Mouse (Mus musculus): ENCODE measurements at regions not wholly inside any gene's neighbourhood (a gene's known extent, or its start where the extent isn't known, plus 50 kb on each side); places are given as distances from the start of the nearest gene placed in this dataset.

DNA sequence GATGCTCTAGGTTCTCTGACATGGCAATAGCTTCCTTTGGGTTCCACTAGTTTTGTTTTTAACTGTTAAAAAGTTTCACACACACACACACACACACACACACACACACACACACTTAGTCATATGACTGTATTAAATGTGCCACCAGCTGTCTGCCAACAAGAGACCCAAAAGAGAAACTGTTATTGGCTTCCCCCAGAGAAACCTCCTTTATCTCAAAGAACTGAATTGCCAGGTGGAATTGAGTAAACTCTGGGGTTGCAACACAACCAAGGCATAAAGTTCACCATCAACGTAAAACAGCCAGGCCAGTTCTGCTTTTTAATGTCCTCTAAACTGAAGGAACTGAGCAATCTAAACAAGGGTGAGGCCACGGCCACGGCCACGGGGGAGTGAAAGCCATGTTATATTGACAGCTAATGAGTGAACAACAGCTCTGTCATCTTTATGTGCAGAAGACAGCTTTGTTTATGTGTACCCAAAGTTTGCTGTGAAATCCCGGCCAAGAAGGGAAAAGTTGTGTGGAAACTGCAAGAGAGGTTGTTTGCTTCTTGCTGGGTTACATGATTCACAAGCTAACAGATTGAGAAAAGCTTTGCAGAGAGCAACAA lies 69.3 kb downstream of the Btg1 start:
- Histone ChIP-seq H3K9me3 (no peaks in the 10 kb centered on the region), H3K36me3 (no peaks in the 10 kb centered on the region), H3K27me3 (replicated peaks) (no peaks in the 10 kb centered on the region), H3K4me2 (replicated peaks) (no peak overlapping the region), H3K4me1 (0 out of 2 replicates have a peak, but pooled peaks cover 5% of the 10 kb centered on the region), H3K4me3 (no peak overlapping the region), H3K9ac (no peak overlapping the region), H3K27ac (no peak overlapping the region)
- no peak for ATAC-seq (ENCODE audit: low FRiP score, low read depth)
- WGBS, result 60% methylated on average over 5 of the region's 5 CpGs

DNA sequence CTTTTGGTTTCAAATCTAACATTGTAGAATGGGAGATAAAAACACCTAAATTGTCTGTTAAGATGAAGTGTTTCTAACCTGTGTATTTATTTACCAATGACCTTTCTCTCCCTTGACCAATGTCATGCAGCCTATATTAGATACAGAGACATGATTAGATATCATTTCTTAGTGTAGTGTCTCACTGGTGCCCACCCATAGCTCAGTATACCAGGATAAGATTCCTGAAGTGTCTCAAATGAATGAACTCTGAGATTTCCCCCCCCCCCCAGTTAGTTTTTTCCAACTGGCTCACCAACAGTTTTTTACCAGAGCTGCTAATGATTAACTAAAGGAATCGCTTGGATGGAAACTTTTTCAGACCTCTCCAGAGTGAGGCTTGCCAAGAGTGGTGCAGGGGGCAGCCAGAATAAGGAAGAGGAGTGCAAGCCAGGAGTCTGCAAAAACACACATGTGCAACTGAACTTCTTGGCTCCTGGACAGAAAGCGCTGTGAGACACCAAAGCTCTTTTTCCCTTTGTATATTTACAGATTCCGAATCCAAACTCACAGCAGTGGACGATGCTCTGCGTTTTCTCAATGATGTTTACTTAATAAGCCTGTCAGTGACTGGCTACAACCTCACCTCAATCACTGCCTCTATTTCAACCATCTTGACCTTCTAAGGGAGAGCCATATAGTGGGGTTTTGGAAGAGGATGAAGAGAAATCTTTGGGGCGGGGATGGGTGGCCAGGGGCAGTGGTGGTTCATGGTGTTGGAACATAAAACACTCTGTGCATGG lies 70.0 kb downstream of the Btg1 start:
- 0 out of 2 replicates have a peak, but pooled peaks cover 6% of the 10 kb centered on the region for H3K4me1 ChIP-seq
- H3K9me3 ChIP-seq, result no peaks in the 10 kb centered on the region
- H3K9ac ChIP-seq, result no peak overlapping the region
- no peak for ATAC-seq (ENCODE audit: low FRiP score, low read depth)
- WGBS, result 66% methylated on average over 6 of the region's 6 CpGs
- no peak overlapping the region for H3K4me2 ChIP-seq (replicated peaks)
- no peaks in the 10 kb centered on the region for H3K27me3 ChIP-seq (replicated peaks)
- no peaks in the 10 kb centered on the region for H3K36me3 ChIP-seq
- no peak overlapping the region for H3K4me3 ChIP-seq
- no peak overlapping the region for H3K27ac ChIP-seq

DNA sequence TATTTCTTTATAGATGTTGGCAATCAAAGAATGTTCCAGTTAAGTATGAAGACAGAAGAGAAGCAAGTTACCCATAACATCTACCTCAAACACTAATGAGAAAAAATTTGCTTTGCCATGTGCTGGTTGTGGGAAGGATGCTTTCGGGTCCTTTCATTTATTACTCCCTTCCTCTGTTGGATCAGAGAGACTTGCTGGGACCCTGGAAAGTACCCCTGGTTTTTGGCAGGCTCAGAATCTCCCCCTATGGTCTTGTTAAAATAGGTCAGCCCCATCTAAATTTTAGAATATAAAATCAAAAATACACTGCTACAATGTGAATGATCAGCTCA lies 70.6 kb downstream of the Btg1 start:
- H3K9ac ChIP-seq, result no peak overlapping the region
- ATAC-seq (ENCODE audit: low FRiP score, low read depth), result no peak
- 93% methylated on average over 1 of the region's 1 CpGs for WGBS
- no peak overlapping the region for H3K4me3 ChIP-seq
- no peak overlapping the region for H3K4me2 ChIP-seq (replicated peaks)
- no peaks in the 10 kb centered on the region for H3K27me3 ChIP-seq (replicated peaks)
- 0 out of 2 replicates have a peak, but pooled peaks cover 6% of the 10 kb centered on the region for H3K4me1 ChIP-seq
- no peak overlapping the region for H3K27ac ChIP-seq
- H3K9me3 ChIP-seq, result no peaks in the 10 kb centered on the region
- no peaks in the 10 kb centered on the region for H3K36me3 ChIP-seq

DNA sequence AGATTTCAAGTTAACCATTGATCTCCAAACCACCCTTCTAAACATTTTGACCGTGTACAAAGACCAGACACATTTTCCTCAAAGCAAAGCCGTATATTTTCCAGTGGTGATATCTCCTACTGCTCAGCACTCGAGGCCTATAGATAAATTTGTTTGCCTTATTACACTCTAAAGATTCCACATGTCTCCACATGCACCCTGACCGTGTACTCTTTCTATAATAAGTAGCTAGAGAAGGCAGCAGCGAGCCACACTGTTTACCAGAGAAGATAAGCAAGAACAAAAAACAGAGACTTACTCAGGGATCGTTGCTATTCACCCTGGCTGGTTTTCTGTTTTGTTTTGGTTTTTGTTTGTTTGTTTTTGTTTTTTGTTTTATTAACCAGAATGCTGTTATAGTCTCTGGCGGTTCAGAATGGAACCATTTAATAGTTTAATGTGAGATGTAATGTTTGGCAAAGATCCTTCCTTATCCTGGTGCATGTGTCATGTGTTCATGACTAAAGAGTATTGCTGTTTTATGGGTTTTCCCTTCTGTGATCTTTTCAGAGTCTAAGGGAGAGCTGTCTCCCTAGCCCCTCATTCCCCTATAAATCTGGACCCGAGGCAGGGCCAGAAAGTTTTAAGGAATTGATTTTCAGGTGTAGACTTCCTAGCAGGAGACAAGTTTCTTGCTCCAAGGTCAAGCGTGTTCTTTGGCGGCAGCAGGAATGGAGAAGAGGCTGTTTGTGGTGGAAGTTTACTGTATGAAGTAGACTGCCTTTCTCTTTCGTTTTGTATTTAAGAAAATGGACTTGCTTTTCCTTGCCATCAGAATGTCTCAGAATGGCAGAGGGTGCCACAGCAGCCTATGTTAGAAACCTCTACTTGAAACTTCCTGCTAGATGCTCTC lies 73.4 kb downstream of the Btg1 start:
- no peak for ATAC-seq (ENCODE audit: low FRiP score, low read depth)
- Histone ChIP-seq H3K4me1 (0 out of 2 replicates have a peak, but pooled peaks cover 6% of the 10 kb centered on the region), H3K9ac (no peak overlapping the region), H3K4me2 (replicated peaks) (no peak overlapping the region), H3K36me3 (no peaks in the 10 kb centered on the region), H3K27ac (no peak overlapping the region), H3K4me3 (no peak overlapping the region), H3K9me3 (no peaks in the 10 kb centered on the region), H3K27me3 (replicated peaks) (no peaks in the 10 kb centered on the region)
- WGBS, result 65% methylated on average over 11 of the region's 11 CpGs

DNA sequence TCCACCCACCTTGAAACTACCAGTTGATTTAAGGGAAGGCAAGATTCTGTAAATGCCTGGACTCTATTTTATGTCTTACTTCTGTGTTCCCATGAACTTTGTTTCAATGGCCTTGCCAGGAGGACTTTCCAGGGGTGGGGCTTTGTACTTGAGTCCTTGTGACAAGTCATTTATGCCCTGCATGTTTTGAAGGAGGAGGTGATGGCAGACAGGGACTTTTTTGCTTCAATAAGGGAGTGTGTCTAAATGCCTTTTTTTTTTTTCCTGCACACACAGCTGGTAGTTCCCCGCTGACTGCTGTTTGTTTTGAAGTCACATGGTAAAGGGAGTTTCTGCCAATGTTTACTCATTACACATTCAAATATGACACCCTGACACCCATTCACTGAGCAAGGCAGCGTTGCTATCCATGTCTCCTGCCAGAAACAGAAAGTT lies 74.1 kb downstream of the Btg1 start:
- no peak overlapping the region for H3K4me2 ChIP-seq (replicated peaks)
- 29% methylated on average over 2 of the region's 2 CpGs for whole genome bisulfite sequencing
- no peaks in the 10 kb centered on the region for H3K36me3 ChIP-seq
- no peaks in the 10 kb centered on the region for H3K27me3 ChIP-seq (replicated peaks)
- no peak for ATAC-seq (ENCODE audit: low FRiP score, low read depth)
- H3K9me3 ChIP-seq, result no peaks in the 10 kb centered on the region
- no peak overlapping the region for H3K4me3 ChIP-seq
- no peak overlapping the region for H3K27ac ChIP-seq
- no peak overlapping the region for H3K9ac ChIP-seq
- 0 out of 2 replicates have a peak, but pooled peaks cover 6% of the 10 kb centered on the region for H3K4me1 ChIP-seq

DNA sequence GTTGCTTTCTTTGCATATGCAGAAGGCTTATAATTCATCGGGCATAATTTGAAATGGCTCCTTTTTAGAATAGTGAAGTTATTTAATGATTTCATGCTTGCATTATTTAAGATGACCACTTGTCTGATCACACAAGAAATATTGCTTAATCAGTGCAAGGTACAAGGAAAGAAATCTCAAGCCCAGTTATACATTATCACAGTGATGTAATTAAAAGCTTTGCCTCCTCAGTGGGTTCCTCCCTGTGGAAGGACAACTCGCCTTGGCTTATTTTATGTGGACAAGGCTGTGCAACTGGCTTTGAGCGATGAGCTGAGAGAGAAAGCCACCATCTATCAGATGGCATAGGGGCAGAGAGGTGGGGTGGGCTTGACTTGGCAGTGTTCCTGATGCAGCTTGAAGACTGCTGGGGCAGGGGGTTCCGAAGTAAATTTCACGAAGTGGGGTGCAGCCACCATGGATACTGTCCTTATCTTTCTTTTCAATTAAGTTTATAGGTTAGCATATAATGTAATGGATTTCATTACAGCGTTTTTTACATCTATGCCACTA lies 74.6 kb downstream of the Btg1 start:
- H3K4me2 ChIP-seq (replicated peaks), result no peak overlapping the region
- H3K27me3 ChIP-seq (replicated peaks), result no peaks in the 10 kb centered on the region
- WGBS, result 78% methylated on average over 6 of the region's 6 CpGs
- H3K9ac ChIP-seq, result no peak overlapping the region
- H3K4me3 ChIP-seq, result no peak overlapping the region
- no peaks in the 10 kb centered on the region for H3K9me3 ChIP-seq
- no peak overlapping the region for H3K27ac ChIP-seq
- 0 out of 2 replicates have a peak, but pooled peaks cover 6% of the 10 kb centered on the region for H3K4me1 ChIP-seq
- H3K36me3 ChIP-seq, result no peaks in the 10 kb centered on the region
- ATAC-seq (ENCODE audit: low FRiP score, low read depth), result no peak

DNA sequence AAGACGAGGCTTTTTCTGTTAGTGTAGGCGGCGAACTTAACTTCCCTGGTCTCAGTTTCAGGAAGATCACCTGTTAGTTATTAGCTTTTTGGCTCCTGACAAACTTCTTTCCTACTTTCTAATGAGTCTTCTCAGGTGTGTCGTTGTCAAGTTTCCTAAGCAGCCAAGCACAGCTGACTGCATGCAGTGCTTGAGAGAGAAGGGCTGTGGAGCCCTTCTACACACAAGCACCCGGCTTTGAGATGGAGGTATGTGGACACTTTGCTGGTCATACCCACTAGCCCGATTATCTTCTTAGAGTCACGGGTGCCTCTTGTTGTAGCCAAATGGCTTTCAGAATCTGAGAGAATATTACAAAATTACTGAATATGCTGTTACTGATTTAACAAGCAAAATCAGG lies 76.0 kb downstream of the Btg1 start:
- Histone ChIP-seq H3K9me3 (no peaks in the 10 kb centered on the region), H3K27me3 (replicated peaks) (no peaks in the 10 kb centered on the region), H3K4me3 (no peak overlapping the region), H3K36me3 (no peaks in the 10 kb centered on the region), H3K4me1 (0 out of 2 replicates have a peak, but pooled peaks cover 6% of the 10 kb centered on the region), H3K9ac (no peak overlapping the region), H3K27ac (no peak overlapping the region), H3K4me2 (replicated peaks) (no peak overlapping the region)
- 92% methylated on average over 7 of the region's 7 CpGs for WGBS
- ATAC-seq (ENCODE audit: low FRiP score, low read depth), result no peak

DNA sequence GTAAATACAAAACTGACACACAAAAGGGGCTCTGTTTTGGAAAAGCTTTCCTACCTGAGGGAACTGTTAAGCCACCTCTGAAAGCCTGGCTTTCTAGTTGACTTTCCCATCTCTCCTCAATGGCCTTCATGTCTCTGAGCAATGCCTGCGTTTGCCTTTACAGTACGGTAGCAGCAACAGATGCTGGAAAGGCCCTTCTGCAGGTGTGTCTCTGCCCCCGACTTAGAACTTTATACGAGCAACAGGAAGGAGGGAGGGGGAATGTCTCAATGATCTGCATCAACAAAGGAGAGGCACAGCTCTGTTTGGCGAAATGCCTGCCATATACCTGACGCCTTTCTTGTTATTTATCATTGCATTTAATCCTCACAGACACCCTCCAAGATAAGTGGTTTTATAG lies 77.0 kb downstream of the Btg1 start:
- 81% methylated on average over 6 of the region's 6 CpGs for WGBS
- no peak overlapping the region for H3K4me2 ChIP-seq (replicated peaks)
- H3K27ac ChIP-seq, result no peak overlapping the region
- no peaks in the 10 kb centered on the region for H3K9me3 ChIP-seq
- ATAC-seq (ENCODE audit: low FRiP score, low read depth), result no peak
- H3K9ac ChIP-seq, result no peak overlapping the region
- no peak overlapping the region for H3K4me3 ChIP-seq
- no peaks in the 10 kb centered on the region for H3K36me3 ChIP-seq
- no peaks in the 10 kb centered on the region for H3K27me3 ChIP-seq (replicated peaks)
- 0 out of 2 replicates have a peak, but pooled peaks cover 6% of the 10 kb centered on the region for H3K4me1 ChIP-seq

DNA sequence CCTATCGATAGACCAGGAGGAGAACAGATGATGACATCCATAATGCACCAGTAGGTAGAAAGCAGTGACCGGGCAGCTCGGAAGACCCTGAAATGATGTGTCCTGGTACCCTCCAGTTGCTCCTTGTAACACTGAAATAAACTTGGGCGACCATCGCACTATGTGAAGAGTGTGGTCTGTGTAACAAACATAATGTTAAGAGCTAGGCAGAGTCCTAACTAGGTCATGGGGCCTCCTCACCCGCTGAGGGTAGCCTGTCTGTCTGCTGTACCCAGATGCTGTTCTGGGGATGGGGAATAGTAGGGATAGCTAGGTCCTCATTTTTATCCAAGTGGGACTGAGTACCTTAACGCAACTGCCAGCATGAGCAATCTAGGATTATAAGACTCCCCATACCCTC lies 79.8 kb downstream of the Btg1 start:
- Histone ChIP-seq H3K27me3 (replicated peaks) (no peaks in the 10 kb centered on the region), H3K9ac (no peak overlapping the region), H3K4me1 (no peaks in the 10 kb centered on the region), H3K36me3 (no peaks in the 10 kb centered on the region), H3K4me3 (no peak overlapping the region), H3K27ac (no peak overlapping the region), H3K4me2 (replicated peaks) (no peak overlapping the region), H3K9me3 (no peaks in the 10 kb centered on the region)
- 94% methylated on average over 7 of the region's 7 CpGs for WGBS
- ATAC-seq (ENCODE audit: low FRiP score, low read depth), result no peak

DNA sequence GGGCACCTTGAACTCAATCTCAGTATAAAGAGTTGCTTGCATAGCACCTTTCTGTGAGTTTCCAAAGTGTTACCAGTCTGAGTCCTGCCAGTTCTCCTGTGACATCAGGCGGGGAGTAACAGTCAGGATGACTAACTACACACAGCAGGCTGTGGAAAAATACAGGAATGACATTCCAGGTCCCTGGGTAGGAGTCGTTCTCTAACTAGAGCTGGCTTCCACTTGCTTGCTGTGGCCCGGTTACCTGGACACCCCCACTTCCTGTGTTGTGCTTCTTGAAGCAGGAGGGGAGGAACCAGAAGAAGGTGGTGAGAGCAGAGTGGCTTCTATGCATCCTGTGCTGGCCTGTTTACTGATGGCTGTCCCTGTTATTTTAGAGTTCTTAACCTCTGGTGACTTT lies 81.0 kb downstream of the Btg1 start:
- H3K36me3 ChIP-seq, result no peaks in the 10 kb centered on the region
- no peak overlapping the region for H3K27ac ChIP-seq
- 81% methylated on average over 3 of the region's 3 CpGs for WGBS
- no peaks in the 10 kb centered on the region for H3K27me3 ChIP-seq (replicated peaks)
- no peaks in the 10 kb centered on the region for H3K4me1 ChIP-seq
- H3K9ac ChIP-seq, result no peak overlapping the region
- H3K9me3 ChIP-seq, result no peaks in the 10 kb centered on the region
- no peak for ATAC-seq (ENCODE audit: low FRiP score, low read depth)
- no peak overlapping the region for H3K4me3 ChIP-seq
- H3K4me2 ChIP-seq (replicated peaks), result no peak overlapping the region

DNA sequence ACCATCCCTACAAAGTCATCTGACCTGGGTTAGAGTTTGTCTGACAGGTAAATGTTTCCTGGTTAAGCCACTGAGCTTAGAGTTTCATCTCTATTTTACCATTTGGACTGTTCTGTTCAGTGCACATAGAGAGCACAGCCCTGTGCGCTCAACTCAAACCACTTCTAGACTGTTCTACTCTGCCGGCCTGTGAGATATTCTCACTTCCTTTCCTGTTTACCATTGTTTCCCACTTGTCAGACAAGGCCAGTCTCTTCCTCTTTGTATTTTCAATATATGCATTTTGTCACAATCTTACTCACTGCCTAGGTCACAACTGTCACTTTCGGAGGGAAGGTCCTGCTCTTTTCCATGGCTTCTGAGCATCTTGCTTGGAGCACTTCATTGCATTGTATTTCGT lies 89.8 kb downstream of the Btg1 start:
- 96% methylated on average over 4 of the region's 4 CpGs for WGBS
- no peaks in the 10 kb centered on the region for H3K4me1 ChIP-seq
- H3K4me2 ChIP-seq (replicated peaks), result no peak overlapping the region
- H3K27ac ChIP-seq, result no peak overlapping the region
- ATAC-seq (ENCODE audit: low FRiP score, low read depth), result no peak
- no peaks in the 10 kb centered on the region for H3K9me3 ChIP-seq
- no peak overlapping the region for H3K4me3 ChIP-seq
- H3K27me3 ChIP-seq (replicated peaks), result no peaks in the 10 kb centered on the region
- H3K36me3 ChIP-seq, result no peaks in the 10 kb centered on the region
- no peak overlapping the region for H3K9ac ChIP-seq

DNA sequence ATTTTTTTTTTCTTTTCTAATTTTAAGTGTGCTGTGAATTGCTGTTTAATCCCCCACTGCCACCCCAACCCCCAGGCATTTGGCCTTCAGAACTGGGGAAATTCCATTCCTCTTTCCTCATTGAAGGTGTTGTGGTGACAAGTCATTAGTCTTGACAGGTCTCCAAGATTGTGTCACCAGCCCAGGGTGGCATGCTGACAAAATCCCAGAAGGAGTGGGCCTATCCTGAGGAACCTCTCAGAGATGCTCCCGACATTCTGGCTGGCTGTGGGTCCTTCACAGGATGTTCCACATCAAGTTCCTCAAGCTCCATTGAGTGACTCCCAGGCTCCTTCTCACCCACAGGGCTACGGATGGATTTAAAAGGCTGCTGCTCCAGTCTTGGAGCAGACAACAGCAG lies 91.7 kb downstream of the Btg1 start:
- no peak overlapping the region for H3K9ac ChIP-seq
- no peak overlapping the region for H3K4me2 ChIP-seq (replicated peaks)
- WGBS, result 85% methylated on average over 2 of the region's 2 CpGs
- no peaks in the 10 kb centered on the region for H3K36me3 ChIP-seq
- H3K27ac ChIP-seq, result no peak overlapping the region
- no peaks in the 10 kb centered on the region for H3K4me1 ChIP-seq
- H3K4me3 ChIP-seq, result no peak overlapping the region
- no peaks in the 10 kb centered on the region for H3K27me3 ChIP-seq (replicated peaks)
- H3K9me3 ChIP-seq, result no peaks in the 10 kb centered on the region
- ATAC-seq (ENCODE audit: low FRiP score, low read depth), result no peak
